Comparison of ENCODE assay signal across 8 mouse cellular contexts in genomic region chr1:153414114-153414723, GRCm38 (mm10). TPM values are rescaled to one million over a fixed set of nuclear protein-coding genes. Genes with fewer than 3 reads are reported as not detected.
DNase-seq lines count a peak whose midpoint lies in the region; ATAC-seq and TF ChIP-seq lines count a peak whose summit lies in the region.
"Not testable (repeated sequence)": the region's sequence is repeated elsewhere in the genome, so short reads cannot be mapped to it uniquely, and the experiment has no call there.
"Had no signal": no experiment of that assay in that cellular context is flagged by ENCODE, and none has a peak within 500 bp of the region (broad histone marks: within the 10 kb centered on the region; RNA-seq: fewer than 3 reads in every experiment).

No protein-coding gene starts in this region.

- peak; percentile 45; the same call in 1 of the 2 replicates for TF ChIP-seq POLR2A in heart, adult 2 months (IDR thresholded peaks at IDR 0.05; ENCODE audit: insufficient read depth, low read depth, low read length)

- TF ChIP-seq EP300 in heart, adult 2 months (IDR thresholded peaks at IDR 0.05; ENCODE audit: insufficient read depth, low read depth, low read length) = not testable (repeated sequence)

- peak; percentile 50 for ATAC-seq in activated CD4-positive, CD25-positive, alpha-beta regulatory T cell, adult 4 months

- not testable (repeated sequence) for TF ChIP-seq CTCF in heart, adult 2 months (IDR thresholded peaks at IDR 0.05)

- not testable (repeated sequence) for H3K4me1 ChIP-seq in heart, adult 2 months (ENCODE audit: control insufficient read depth, insufficient read depth, low read length)

- H3K27me3 ChIP-seq in heart, adult 2 months (ENCODE audit: control insufficient read depth, insufficient read depth, low read length); splenic B cell, adult 2 months (ENCODE audit: control insufficient read depth, insufficient read depth, low read length, poor library complexity, severe bottlenecking): not testable (repeated sequence)

- H3K4me3 ChIP-seq in heart, adult 2 months = not testable (repeated sequence)

- H3K9ac ChIP-seq in heart, adult 2 months (ENCODE audit: low read depth, low read length) = not testable (repeated sequence)

- peak; percentile 22 to 29 for DNase-seq in cerebellum, postnatal 14 days
- DNase-seq in heart, adult 2 months = peak; percentile 76 to 91
- DNase-seq in kidney, postnatal 25 days = peak; percentile 13 to 74
- peak; percentile 67 to 68 for DNase-seq in left cerebral cortex, postnatal 36 days (ENCODE audit: low spot score in 2 of 2)
- peak; percentile 78 to 98 for DNase-seq in natural killer cell, adult 2 months (ENCODE audit: low spot score in 2 of 2)
- peak; percentile 87 for DNase-seq in splenic B cell, adult 2 months (ENCODE audit: low read depth, low spot score)

- not testable (repeated sequence) for H3K79me2 ChIP-seq in heart, adult 2 months (replicated peaks; ENCODE audit: control insufficient read depth, insufficient read depth, low read length)

- WGBS in heart, adult 2 months = 76% methylated on average over 24 of the region's 24 CpGs

- H3K27ac ChIP-seq in heart, adult 2 months = peak overlapping the region; percentile 47

- H3K36me3 ChIP-seq in heart, adult 2 months (ENCODE audit: control insufficient read depth, insufficient read depth, low read length); splenic B cell, adult 2 months (ENCODE audit: control insufficient read depth, insufficient read depth, low read length, poor library complexity, severe bottlenecking): not testable (repeated sequence)

- intact Hi-C loops in heart, adult 2 months (cut with DNase I); left cerebral cortex, postnatal 36 days (cut with DNase I): not testable (repeated sequence)

RNA-seq across cellular contexts. Expression of gene Shcbp1l, which starts 10.7 kb away (rescaled TPM):
- polyA plus RNA-seq in activated CD4-positive, CD25-positive, alpha-beta regulatory T cell, adult 4 months (2017; shearing (Covaris generic)) = under 1 TPM in 1 of 2 experiments, not detected in 1; 0.36 TPM
- not detected for total RNA-seq in heart, adult 2 months (2021)
- polyA plus RNA-seq in heart, adult 2 months (2012; rRNA removed) = 0.06 TPM in 1 of 2 replicates, not detected in the other
- total RNA-seq in left cerebral cortex, postnatal 36 days (2021) = 1 to 10 TPM; 2.3 to 3.1 TPM
- polyA plus RNA-seq: myocyte had no signal

Comparison
In these comparisons a context has a peak if more than half of its experiments do, and no peak if none do; other contexts are left out.
1. DNase-seq: peak in every context shown above with its lines; median percentile 88 in natural killer cell, adult 2 months; 87 in splenic B cell, adult 2 months; 84 in heart, adult 2 months; 68 in left cerebral cortex, postnatal 36 days; 44 in kidney, postnatal 25 days; 26 in cerebellum, postnatal 14 days.